Mouse (Mus musculus) cerebellum, adult 2 months (tissue): ENCODE measurements around the gene Emp1. TPM values are rescaled to one million over a fixed set of nuclear protein-coding genes. Genes with fewer than 3 reads are reported as not detected.

Experiments
- DNase-seq, 2 experiments: peaks; one replicate each; pipeline ENCODE4 v3.0.0; 2021
- H3K27ac ChIP-seq: fragments of 200-500 bp; 2 replicates; pipeline ENCODE4 v1.5.1; 2012; ENCODE audit warnings: low read length, control low read depth, inconsistent platforms; ENCODE audit not compliant: insufficient read depth
- H3K27me3 ChIP-seq: fragments of 200-500 bp; 2 replicates; pipeline ENCODE4 v1.6.1; 2012; ENCODE audit warnings: inconsistent platforms, mild to moderate bottlenecking, low read length, moderate library complexity; ENCODE audit not compliant: control insufficient read depth, insufficient read depth
- H3K4me1 ChIP-seq: fragments of 200-500 bp; 2 replicates; pipeline ENCODE4 v1.6.1; 2011; ENCODE audit warnings: low read length; ENCODE audit not compliant: control insufficient read depth, insufficient read depth
- H3K4me3 ChIP-seq: fragments of 200-500 bp; replicated peaks from 2 replicates; pipeline ENCODE3; 2011; ENCODE audit warnings: mild to moderate bottlenecking, low read depth, low read length, control low read depth; ENCODE audit not compliant: insufficient read depth
- CTCF ChIP-seq: fragments of 200-500 bp; IDR thresholded peaks from 2 replicates; pipeline ENCODE4 v1.5.1; 2011; ENCODE audit warnings: low read depth, mild to moderate bottlenecking, control low read depth, low read length, moderate library complexity, borderline replicate concordance; ENCODE audit not compliant: insufficient read depth
- POLR2A ChIP-seq: fragments of 200-500 bp; IDR thresholded peaks from 2 replicates; pipeline ENCODE4 v1.6.1; 2011; ENCODE audit warnings: low read length, control low read depth, borderline replicate concordance; ENCODE audit not compliant: insufficient read depth
- WGBS: fragments of 180-500 bp; shearing (Covaris S2); methylation state at CpG from one replicate; pipeline ENCODE4 v1.1.7; 2018; 5-methylcytosine and 5-hydroxymethylcytosine counted together
- polyA plus RNA-seq: library from polyadenylated mRNA; depleted of rRNA; stranded (reverse); fragments of >200 nt; gene quantifications from 2 replicates; pipeline ENCODE4 v1.2.3, GENCODE M21; 2012

Emp1 gene
- polyA plus RNA-seq, 1 experiment = 1.5 TPM

DNA sequence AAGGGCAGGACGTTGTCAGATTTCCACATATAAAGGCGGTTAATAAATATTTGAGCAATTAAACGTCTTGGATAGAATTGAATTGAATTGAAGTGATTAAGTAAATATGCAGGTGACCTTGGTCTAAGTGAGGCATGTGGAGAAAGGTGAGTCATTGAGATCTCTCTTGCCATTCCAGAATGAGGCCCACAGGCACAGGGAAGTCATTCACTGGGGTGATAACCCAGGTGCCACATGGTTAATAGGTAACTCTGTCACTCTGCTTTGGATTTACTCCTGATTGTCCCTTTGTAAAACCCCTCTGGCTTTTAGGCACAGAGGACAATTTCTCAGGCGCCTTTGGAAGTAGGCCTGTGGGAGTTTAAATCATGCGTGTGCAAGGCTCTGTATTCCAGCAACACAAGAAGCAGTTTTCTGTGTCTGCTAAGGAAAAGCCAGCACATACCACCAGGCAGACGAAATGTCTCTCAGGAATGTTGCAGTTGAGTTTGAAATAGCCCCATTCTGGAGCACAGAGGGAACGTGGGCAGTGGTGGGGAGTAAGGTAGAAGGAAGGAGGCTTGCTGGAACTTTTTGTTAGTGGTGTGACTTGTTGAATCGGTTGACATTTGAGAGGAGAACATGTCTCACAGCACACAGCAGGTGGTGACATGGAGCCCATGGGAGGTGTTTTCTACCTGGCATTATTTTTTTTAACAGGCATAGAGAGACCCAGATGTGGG, 23.6 kb downstream of the Emp1 start:
- H3K4me1 ChIP-seq = no peaks in the 10 kb centered on the region
- no peaks in the 10 kb centered on the region for H3K27me3 ChIP-seq
- no peak for DNase-seq
- 87% methylated on average over 8 of the region's 8 CpGs for WGBS
- no peak overlapping the region for H3K27ac ChIP-seq
- TF ChIP-seq POLR2A (no peak), CTCF (no peak)
- H3K4me3 ChIP-seq = no peak overlapping the region

DNA sequence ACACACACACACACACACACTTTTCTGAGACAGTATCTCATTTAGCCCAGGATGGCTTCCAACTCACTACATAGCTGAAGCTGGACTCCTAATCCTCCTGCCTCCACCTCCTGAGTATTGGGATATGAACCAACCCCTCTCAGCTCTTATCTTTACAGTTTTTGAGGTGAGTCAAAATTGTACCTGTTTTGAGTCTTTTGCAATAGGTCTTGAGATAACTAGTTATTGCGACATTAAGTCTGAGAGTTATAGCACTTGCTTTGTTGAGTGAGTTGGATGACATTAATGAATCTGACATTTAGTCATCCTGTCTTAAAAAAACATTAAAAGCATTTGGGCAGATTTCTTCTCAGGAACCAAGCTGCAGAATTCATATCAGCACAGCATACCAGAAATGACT, 25.3 kb downstream of the Emp1 start:
- 96% methylated on average over 1 of the region's 1 CpGs for WGBS
- DNase-seq = no peak
- TF ChIP-seq POLR2A (no peak), CTCF (no peak)
- Histone ChIP-seq H3K27ac (no peak overlapping the region), H3K4me1 (no peaks in the 10 kb centered on the region), H3K4me3 (no peak overlapping the region), H3K27me3 (no peaks in the 10 kb centered on the region)

DNA sequence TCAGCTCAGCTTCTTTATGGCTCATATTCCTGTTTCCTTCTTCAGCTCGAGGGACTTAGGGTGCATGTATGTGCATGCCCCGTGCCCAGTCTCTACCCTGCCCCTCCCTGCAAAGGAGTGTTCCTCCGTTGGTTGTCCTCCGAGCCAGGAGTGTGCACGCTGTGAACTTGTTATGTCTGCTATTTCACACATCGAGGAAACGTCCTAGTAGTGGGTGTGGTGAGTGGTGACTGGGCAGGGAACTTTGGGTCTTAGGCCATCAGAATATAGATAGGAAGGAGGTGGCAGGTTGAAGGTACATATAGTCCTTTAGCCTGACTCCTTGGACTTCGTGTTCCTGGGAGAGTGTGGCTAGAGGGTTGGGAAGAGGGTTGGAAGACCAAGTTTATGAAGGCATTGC, 26.4 kb downstream of the Emp1 start:
- no peak for DNase-seq
- Histone ChIP-seq H3K27ac (no peak overlapping the region), H3K4me3 (no peak overlapping the region), H3K27me3 (no peaks in the 10 kb centered on the region), H3K4me1 (no peaks in the 10 kb centered on the region)
- WGBS = 50% methylated on average over 8 of the region's 8 CpGs
- TF ChIP-seq CTCF (no peak), POLR2A (no peak)

DNA sequence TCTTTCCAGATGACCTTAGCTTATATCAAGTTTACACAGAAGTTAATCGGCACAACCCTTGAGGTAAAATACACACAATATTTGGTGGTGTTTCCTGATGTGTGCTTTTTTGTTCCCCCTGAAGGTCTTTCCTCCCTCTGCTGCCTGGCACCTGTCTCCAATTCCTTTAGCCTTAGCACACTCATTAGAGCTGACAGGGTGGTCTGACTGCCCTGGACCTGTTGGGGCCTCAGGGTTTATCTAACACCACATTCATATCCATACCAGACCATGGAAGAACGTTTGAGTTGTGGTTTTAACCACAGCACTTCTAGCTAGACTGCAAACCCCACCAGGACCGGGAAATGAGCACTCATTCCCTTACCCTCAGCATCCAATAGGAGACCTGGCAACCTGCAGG, 28.1 kb downstream of the Emp1 start:
- H3K27ac ChIP-seq = no peak overlapping the region
- H3K4me1 ChIP-seq = no peaks in the 10 kb centered on the region
- TF ChIP-seq CTCF (no peak), POLR2A (no peak)
- no peak overlapping the region for H3K4me3 ChIP-seq
- 71% methylated on average over 3 of the region's 3 CpGs for WGBS
- H3K27me3 ChIP-seq = no peaks in the 10 kb centered on the region
- DNase-seq = no peak

GRCm38 (mm10) chr6:135395375-135395774, 33.0 kb downstream of the Emp1 start:
- no peak for TF ChIP-seq CTCF
- no peak for TF ChIP-seq POLR2A
- H3K4me3 ChIP-seq = no peak overlapping the region
- 63% methylated on average over 8 of the region's 8 CpGs for WGBS
- H3K4me1 ChIP-seq = peaks cover 7% of the 10 kb centered on the region; the same call in 1 of the 2 replicates
- H3K27ac ChIP-seq = no peak overlapping the region
- no peak for DNase-seq
- no peaks in the 10 kb centered on the region for H3K27me3 ChIP-seq

GRCm38 (mm10) chr6:135397089-135397488, 34.7 kb downstream of the Emp1 start:
- no peak for TF ChIP-seq POLR2A
- TF ChIP-seq CTCF = no peak
- no peak overlapping the region for H3K4me3 ChIP-seq
- H3K27ac ChIP-seq = no peak overlapping the region
- 86% methylated on average over 4 of the region's 4 CpGs for WGBS
- H3K27me3 ChIP-seq = no peaks in the 10 kb centered on the region; the same call in 1 of the 2 replicates
- H3K4me1 ChIP-seq = peaks cover 7% of the 10 kb centered on the region; the same call in 1 of the 2 replicates
- DNase-seq = no peak

GRCm38 (mm10) chr6:135397788-135398187, 35.4 kb downstream of the Emp1 start:
- Histone ChIP-seq H3K4me1 (peaks cover 7% of the 10 kb centered on the region; the same call in 1 of the 2 replicates), H3K27ac (no peak overlapping the region), H3K27me3 (no peaks in the 10 kb centered on the region; the same call in 1 of the 2 replicates), H3K4me3 (no peak overlapping the region)
- TF ChIP-seq POLR2A = no peak
- TF ChIP-seq CTCF = no peak
- 96% methylated on average over 8 of the region's 8 CpGs for WGBS
- DNase-seq = no peak

DNA sequence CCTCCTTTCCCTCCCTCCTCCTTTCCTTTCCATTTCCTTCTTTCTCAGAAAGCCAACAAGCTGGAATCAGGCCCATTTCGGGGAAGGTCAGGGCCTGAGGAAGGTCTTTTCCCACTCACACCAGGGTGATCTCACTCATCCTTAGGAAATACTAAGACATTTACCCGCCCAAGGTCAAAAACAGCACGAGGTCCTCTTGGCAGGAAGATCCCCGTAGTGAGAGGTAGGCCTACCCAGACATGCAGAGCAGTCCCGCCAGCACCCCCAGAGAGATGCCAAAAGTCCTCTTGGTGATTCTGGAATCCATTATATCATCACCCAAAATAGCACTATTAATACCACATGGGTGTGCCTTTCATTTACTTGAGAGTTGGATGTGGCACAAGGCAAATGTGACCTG, 36.5 kb downstream of the Emp1 start:
- peak in 1 of 2 experiments; percentile 12 for DNase-seq
- Histone ChIP-seq H3K27ac (no peak overlapping the region), H3K4me3 (no peak overlapping the region), H3K27me3 (no peaks in the 10 kb centered on the region; the same call in 1 of the 2 replicates), H3K4me1 (peaks cover 7% of the 10 kb centered on the region; the same call in 1 of the 2 replicates)
- no peak for TF ChIP-seq POLR2A
- TF ChIP-seq CTCF = no peak
- 23% methylated on average over 5 of the region's 5 CpGs for WGBS
